Mouse (Mus musculus): Measurements from ENCODE around the gene Slc35a1.

DNA sequence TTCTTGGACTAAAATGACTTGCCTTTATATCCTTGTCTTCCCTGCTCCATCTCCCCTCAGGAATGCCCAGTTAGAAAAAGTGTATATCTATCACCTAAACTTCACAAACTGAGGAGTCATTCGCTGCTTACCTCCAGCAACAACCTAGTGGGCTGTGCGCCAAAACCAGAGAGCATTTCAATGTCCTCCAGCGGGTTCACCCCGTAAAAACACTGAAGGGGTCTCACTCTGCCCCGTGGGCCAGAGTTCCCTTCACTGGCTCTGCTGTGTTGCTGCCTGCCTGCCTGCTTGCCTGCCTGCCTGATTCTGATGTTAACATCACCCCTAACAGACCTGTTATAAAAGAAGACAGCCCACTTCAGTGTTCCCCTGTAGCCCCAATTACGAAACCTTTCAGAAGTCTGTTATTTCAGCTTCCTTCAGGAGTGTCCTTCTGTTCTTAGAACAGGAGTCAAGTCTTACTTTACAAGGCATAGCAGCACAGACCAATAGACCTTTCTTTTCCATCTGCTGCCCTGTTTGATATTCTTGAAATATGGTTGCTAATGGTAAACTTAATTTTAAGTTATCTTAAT, 73.6 kb downstream of the Slc35a1 start:
- TF ChIP-seq POLR2A (IDR thresholded peaks at IDR 0.05; ENCODE audit: borderline replicate concordance, extremely low read depth, insufficient read depth, insufficient read length, poor library complexity, severe bottlenecking) (no peak), CTCF (IDR thresholded peaks at IDR 0.05; ENCODE audit: borderline replicate concordance, extremely low read depth, insufficient read depth, insufficient read length) (no peak)
